In the genomic region with DNA sequence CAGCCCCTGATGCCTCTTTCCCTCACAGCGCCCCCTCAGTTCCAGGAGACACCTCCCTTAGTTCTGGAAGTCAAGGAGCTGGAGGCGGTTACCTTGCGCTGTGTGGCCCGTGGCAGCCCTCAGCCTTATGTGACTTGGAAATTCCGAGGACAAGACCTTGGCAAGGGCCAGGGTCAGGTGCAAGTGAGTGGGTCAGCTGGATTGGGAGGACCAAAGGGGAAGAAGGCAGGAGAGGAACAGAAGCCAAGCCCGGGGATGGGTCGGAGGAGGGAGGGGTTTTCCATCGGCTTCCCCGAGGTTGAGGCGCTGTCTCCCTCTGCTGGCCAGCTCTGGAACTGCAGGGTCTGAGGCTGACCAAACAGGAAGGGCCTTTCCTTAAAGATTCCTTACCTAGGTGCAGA, we compare ENCODE assay signal across 8 mouse cellular contexts. TPM values are rescaled to one million over a fixed set of nuclear protein-coding genes. Genes with fewer than 3 reads are reported as not detected.
DNase-seq lines count a peak whose midpoint lies in the region; ATAC-seq and TF ChIP-seq lines count a peak whose summit lies in the region.

No protein-coding gene starts in this region.

- H3K27me3 ChIP-seq in embryonic facial prominence, embryonic 15.5 days, result no peaks in the 10 kb centered on the region
- 0 out of 2 replicates have a peak, but pooled peaks cover 2% of the 10 kb centered on the region for H3K27me3 ChIP-seq in heart, embryonic 11.5 days (ENCODE audit: control insufficient read depth, insufficient read depth, low read length)
- no peaks in the 10 kb centered on the region for H3K27me3 ChIP-seq in kidney, embryonic 14.5 days (ENCODE audit: control insufficient read depth, insufficient read depth, low read length)
- no peaks in the 10 kb centered on the region for H3K27me3 ChIP-seq in limb, embryonic 15.5 days
- H3K27me3 ChIP-seq in midbrain, postnatal 0 days (ENCODE audit: insufficient read depth, low read length), result no peaks in the 10 kb centered on the region

- H3K4me3 ChIP-seq in embryonic facial prominence, embryonic 15.5 days (replicated peaks), result peak overlapping the region; percentile 38
- H3K4me3 ChIP-seq in heart, embryonic 11.5 days (ENCODE audit: low read depth, low read length), result peak overlapping the region; percentile 36
- no peak overlapping the region for H3K4me3 ChIP-seq in kidney, embryonic 14.5 days (ENCODE audit: low read length)
- peak overlapping the region; percentile 32 for H3K4me3 ChIP-seq in limb, embryonic 15.5 days
- H3K4me3 ChIP-seq in midbrain, postnatal 0 days (ENCODE audit: low read depth, low read length), result peak overlapping the region; percentile 18; the same call in 1 of the 2 replicates

- 0 out of 2 replicates have a peak, but pooled peaks cover 4% of the 10 kb centered on the region for H3K36me3 ChIP-seq in embryonic facial prominence, embryonic 15.5 days
- H3K36me3 ChIP-seq in heart, embryonic 11.5 days (ENCODE audit: control insufficient read depth, insufficient read depth, low read length), result peaks cover 2% of the 10 kb centered on the region; the same call in 1 of the 2 replicates
- H3K36me3 ChIP-seq in kidney, embryonic 14.5 days (ENCODE audit: control insufficient read depth, insufficient read depth, low read length), result peaks cover 38% of the 10 kb centered on the region
- peaks cover 6% of the 10 kb centered on the region; the same call in 1 of the 2 replicates for H3K36me3 ChIP-seq in limb, embryonic 15.5 days
- H3K36me3 ChIP-seq in midbrain, postnatal 0 days (ENCODE audit: insufficient read depth, low read length), result peaks cover 20% of the 10 kb centered on the region

- 0 out of 2 replicates have a peak overlapping the region, but pooled peaks have one; percentile 27 for H3K9ac ChIP-seq in embryonic facial prominence, embryonic 15.5 days
- no peak overlapping the region for H3K9ac ChIP-seq in heart, embryonic 11.5 days (ENCODE audit: low read depth, low read length)
- no peak overlapping the region for H3K9ac ChIP-seq in kidney, embryonic 14.5 days (ENCODE audit: low read depth, low read length)
- H3K9ac ChIP-seq in limb, embryonic 15.5 days, result no peak overlapping the region
- H3K9ac ChIP-seq in midbrain, postnatal 0 days (replicated peaks; ENCODE audit: low read length, poor library complexity, severe bottlenecking), result no peak overlapping the region

- 11% methylated on average over 10 of the region's 10 CpGs for WGBS in embryonic facial prominence, embryonic 15.5 days
- WGBS in heart, embryonic 11.5 days (ENCODE audit: insufficient replicate concordance), result 5% methylated on average over 10 of the region's 10 CpGs
- 11% methylated on average over 10 of the region's 10 CpGs for WGBS in kidney, embryonic 14.5 days
- 18% methylated on average over 10 of the region's 10 CpGs for WGBS in limb, embryonic 15.5 days
- WGBS in midbrain, postnatal 0 days, result 9% methylated on average over 10 of the region's 10 CpGs

- DNase-seq in 416B (ENCODE audit: low read depth), result peak; percentile 62
- DNase-seq in adrenal gland, postnatal 36 days, result peak; percentile 89 to 92
- peak; percentile 77 for DNase-seq in midbrain, postnatal 0 days (ENCODE audit: low spot score)
- peak; percentile 84 for DNase-seq in spleen, postnatal 10 days (ENCODE audit: low spot score in 2 of 2)

- no peaks in the 10 kb centered on the region for H3K9me3 ChIP-seq in embryonic facial prominence, embryonic 15.5 days (replicated peaks)
- no peaks in the 10 kb centered on the region for H3K9me3 ChIP-seq in heart, embryonic 11.5 days (replicated peaks; ENCODE audit: control insufficient read depth, low read length)
- no peaks in the 10 kb centered on the region for H3K9me3 ChIP-seq in kidney, embryonic 14.5 days (ENCODE audit: control insufficient read depth, low read length)
- H3K9me3 ChIP-seq in limb, embryonic 15.5 days, result no peaks in the 10 kb centered on the region
- no peaks in the 10 kb centered on the region for H3K9me3 ChIP-seq in midbrain, postnatal 0 days (ENCODE audit: low read length)

- peaks cover 36% of the 10 kb centered on the region for H3K4me1 ChIP-seq in embryonic facial prominence, embryonic 15.5 days
- peaks cover 8% of the 10 kb centered on the region for H3K4me1 ChIP-seq in heart, embryonic 11.5 days (ENCODE audit: control insufficient read depth, insufficient read depth, low read length)
- H3K4me1 ChIP-seq in kidney, embryonic 14.5 days (ENCODE audit: control insufficient read depth, insufficient read depth, low read length), result peaks cover 11% of the 10 kb centered on the region
- H3K4me1 ChIP-seq in limb, embryonic 15.5 days, result peaks cover 17% of the 10 kb centered on the region
- peaks cover 23% of the 10 kb centered on the region for H3K4me1 ChIP-seq in midbrain, postnatal 0 days (ENCODE audit: insufficient read depth, low read length)

- H3K4me2 ChIP-seq in embryonic facial prominence, embryonic 15.5 days (replicated peaks), result peak overlapping the region; percentile 54
- H3K4me2 ChIP-seq in heart, embryonic 11.5 days, result peak overlapping the region; percentile 58
- H3K4me2 ChIP-seq in kidney, embryonic 14.5 days (replicated peaks; ENCODE audit: low read depth, low read length), result peak overlapping the region; percentile 32; the same call in 1 of the 2 replicates
- peak overlapping the region; percentile 52 for H3K4me2 ChIP-seq in limb, embryonic 15.5 days
- H3K4me2 ChIP-seq in midbrain, postnatal 0 days (ENCODE audit: low read depth, low read length, poor library complexity, severe bottlenecking), result peak overlapping the region; percentile 48

- peak; percentile 40 for ATAC-seq in embryonic facial prominence, embryonic 15.5 days (ENCODE audit: insufficient number of reproducible peaks, low FRiP score, low TSS enrichment, low read depth)
- ATAC-seq in heart, embryonic 11.5 days (replicated peaks; ENCODE audit: insufficient number of reproducible peaks, low FRiP score, low TSS enrichment), result peak; percentile 24; the same call in 1 of the 2 replicates
- ATAC-seq in kidney, embryonic 14.5 days (ENCODE audit: low FRiP score, low TSS enrichment), result peak; percentile 44
- 0 out of 2 replicates have a peak, but pooled peaks have one; percentile 7 for ATAC-seq in limb, embryonic 15.5 days (ENCODE audit: insufficient number of reproducible peaks, low FRiP score, low TSS enrichment, low read depth)
- ATAC-seq in midbrain, postnatal 0 days (ENCODE audit: low FRiP score), result peak; percentile 36

- no peak overlapping the region for H3K27ac ChIP-seq in embryonic facial prominence, embryonic 15.5 days (replicated peaks)
- H3K27ac ChIP-seq in heart, embryonic 11.5 days (ENCODE audit: low read depth, low read length), result no peak overlapping the region
- H3K27ac ChIP-seq in kidney, embryonic 14.5 days (ENCODE audit: low read depth, low read length), result no peak overlapping the region
- H3K27ac ChIP-seq in limb, embryonic 15.5 days, result no peak overlapping the region
- H3K27ac ChIP-seq in midbrain, postnatal 0 days (ENCODE audit: low read depth, low read length), result no peak overlapping the region

- TF ChIP-seq CTCF in midbrain, postnatal 0 days (IDR thresholded peaks at IDR 0.05), result peak; percentile 99

RNA-seq across cellular contexts. Expression of a gene that starts 8.7 kb away (rescaled TPM):
- total RNA-seq in adrenal gland, postnatal 36 days (2021), result 1 to 10 TPM; 1.6 to 1.8 TPM
- 58.4 and 61.0 TPM in 2 replicates for polyA plus RNA-seq in embryonic facial prominence, embryonic 15.5 days (2015; fragmentation: Nextera tagmentation; extraction: Ambion mirVana)
- 9.3 and 12.0 TPM in 2 replicates for polyA plus RNA-seq in heart, embryonic 11.5 days (2014; fragmentation: Nextera tagmentation; extraction: Ambion mirVana)
- polyA plus RNA-seq in kidney, embryonic 14.5 days (2014; fragmentation: Nextera tagmentation; extraction: Ambion mirVana), result 37.8 and 41.8 TPM in 2 replicates
- 39.6 and 41.0 TPM in 2 replicates for polyA plus RNA-seq in limb, embryonic 15.5 days (2015; fragmentation: Nextera tagmentation; extraction: Ambion mirVana)
- total RNA-seq in midbrain, postnatal 0 days (2014; rRNA removed), result 40.6 and 53.9 TPM in 2 replicates
- 25.0 and 29.0 TPM in 2 replicates for polyA plus RNA-seq in midbrain, postnatal 0 days (2015; fragmentation: Nextera tagmentation; extraction: Ambion mirVana)

RNA-seq across cellular contexts. Expression of a gene that starts 9.6 kb away (rescaled TPM):
- 10 to 100 TPM; 90.5 to 91.7 TPM for total RNA-seq in adrenal gland, postnatal 36 days (2021)
- polyA plus RNA-seq in embryonic facial prominence, embryonic 15.5 days (2015; fragmentation: Nextera tagmentation; extraction: Ambion mirVana), result 260 and 286 TPM in 2 replicates
- polyA plus RNA-seq in heart, embryonic 11.5 days (2014; fragmentation: Nextera tagmentation; extraction: Ambion mirVana), result 248 and 295 TPM in 2 replicates
- 81.0 and 139 TPM in 2 replicates for polyA plus RNA-seq in kidney, embryonic 14.5 days (2014; fragmentation: Nextera tagmentation; extraction: Ambion mirVana)
- 233 and 277 TPM in 2 replicates for polyA plus RNA-seq in limb, embryonic 15.5 days (2015; fragmentation: Nextera tagmentation; extraction: Ambion mirVana)
- 36.3 and 41.6 TPM in 2 replicates for total RNA-seq in midbrain, postnatal 0 days (2014; rRNA removed)
- 36.7 and 41.8 TPM in 2 replicates for polyA plus RNA-seq in midbrain, postnatal 0 days (2015; fragmentation: Nextera tagmentation; extraction: Ambion mirVana)

RNA-seq across cellular contexts. Expression of a gene that starts 15.1 kb away (rescaled TPM):
- 1 to 10 TPM; 2.3 to 4.5 TPM for total RNA-seq in adrenal gland, postnatal 36 days (2021)
- 0.85 and 1.2 TPM in 2 replicates for polyA plus RNA-seq in embryonic facial prominence, embryonic 15.5 days (2015; fragmentation: Nextera tagmentation; extraction: Ambion mirVana)
- polyA plus RNA-seq in heart, embryonic 11.5 days (2014; fragmentation: Nextera tagmentation; extraction: Ambion mirVana), result 1.1 and 1.2 TPM in 2 replicates
- 0.74 and 0.97 TPM in 2 replicates for polyA plus RNA-seq in kidney, embryonic 14.5 days (2014; fragmentation: Nextera tagmentation; extraction: Ambion mirVana)
- 0.47 and 0.52 TPM in 2 replicates for polyA plus RNA-seq in limb, embryonic 15.5 days (2015; fragmentation: Nextera tagmentation; extraction: Ambion mirVana)
- 0.19 and 0.38 TPM in 2 replicates for total RNA-seq in midbrain, postnatal 0 days (2014; rRNA removed)
- polyA plus RNA-seq in midbrain, postnatal 0 days (2015; fragmentation: Nextera tagmentation; extraction: Ambion mirVana), result 0.20 and 0.29 TPM in 2 replicates

RNA-seq across cellular contexts. Expression of a gene that starts 30.3 kb away (rescaled TPM):
- under 1 TPM; 0.30 to 0.89 TPM for total RNA-seq in adrenal gland, postnatal 36 days (2021)
- polyA plus RNA-seq in embryonic facial prominence, embryonic 15.5 days (2015; fragmentation: Nextera tagmentation; extraction: Ambion mirVana), result 12.2 and 18.7 TPM in 2 replicates
- polyA plus RNA-seq in heart, embryonic 11.5 days (2014; fragmentation: Nextera tagmentation; extraction: Ambion mirVana), result 2.6 and 2.7 TPM in 2 replicates
- polyA plus RNA-seq in kidney, embryonic 14.5 days (2014; fragmentation: Nextera tagmentation; extraction: Ambion mirVana), result 1.0 and 1.2 TPM in 2 replicates
- 2.2 and 2.3 TPM in 2 replicates for polyA plus RNA-seq in limb, embryonic 15.5 days (2015; fragmentation: Nextera tagmentation; extraction: Ambion mirVana)
- 3.1 and 6.3 TPM in 2 replicates for total RNA-seq in midbrain, postnatal 0 days (2014; rRNA removed)
- 3.9 and 5.4 TPM in 2 replicates for polyA plus RNA-seq in midbrain, postnatal 0 days (2015; fragmentation: Nextera tagmentation; extraction: Ambion mirVana)
